Mouse (Mus musculus) liver, embryonic 12.5 days (tissue): ENCODE results near the gene Syce3. TPM values are rescaled to one million over a fixed set of nuclear protein-coding genes. Genes with fewer than 3 reads are reported as not detected.
A peak's percentile ranks its signal among the peaks of the same experiment; 100 is the strongest.
"Not testable (repeated sequence)": the region's sequence is repeated elsewhere in the genome, so short reads cannot be mapped to it uniquely, and the experiment has no call there.

Source experiments
- ATAC-seq: fragments of 200-750 bp; cut with Nextera tagmentation; 2 replicates; pipeline ENCODE4 v1.8.0; 2017; ENCODE audit warnings: moderate number of reproducible peaks, mild to moderate bottlenecking, moderate library complexity
- H3K27ac ChIP-seq: fragments of 300-500 bp; sonication (generic); 2 replicates; pipeline ENCODE4 v1.5.1; 2016; ENCODE audit warnings: mild to moderate bottlenecking
- H3K27me3 ChIP-seq: fragments of 300-500 bp; sonication (generic); replicated peaks from 2 replicates; pipeline ENCODE4 v1.6.1; 2016; ENCODE audit warnings: mild to moderate bottlenecking, moderate library complexity
- H3K36me3 ChIP-seq: fragments of 300-500 bp; sonication (generic); 2 replicates; pipeline ENCODE4 v1.6.1; 2016; ENCODE audit warnings: mild to moderate bottlenecking, moderate library complexity
- H3K4me1 ChIP-seq: fragments of 300-500 bp; sonication (generic); 2 replicates; pipeline ENCODE4 v1.6.1; 2016
- H3K4me2 ChIP-seq: fragments of 300-500 bp; sonication (generic); 2 replicates; pipeline ENCODE4 v1.6.1; 2016; ENCODE audit warnings: mild to moderate bottlenecking, moderate library complexity
- H3K4me3 ChIP-seq: fragments of 300-500 bp; sonication (generic); 2 replicates; pipeline ENCODE4 v1.5.1; 2016; ENCODE audit warnings: mild to moderate bottlenecking, moderate library complexity
- H3K9ac ChIP-seq: fragments of 300-500 bp; sonication (generic); 2 replicates; pipeline ENCODE4 v1.6.1; 2016; ENCODE audit warnings: mild to moderate bottlenecking, moderate library complexity
- H3K9me3 ChIP-seq: fragments of 300-500 bp; sonication (generic); replicated peaks from 2 replicates; pipeline ENCODE4 v1.6.1; 2016; ENCODE audit warnings: mild to moderate bottlenecking, moderate library complexity
- WGBS: fragments of 180-500 bp; shearing (Covaris S2); methylation state at CpG from one replicate; pipeline ENCODE4 v1.1.7; 2016; ENCODE audit not compliant: insufficient replicate concordance; 5-methylcytosine and 5-hydroxymethylcytosine counted together
- polyA plus RNA-seq: library from polyadenylated mRNA; unstranded; fragments of >200 nt; fragmentation: Nextera tagmentation; extraction: Ambion mirVana; gene quantifications from 2 replicates; pipeline ENCODE4 v1.2.1, GENCODE M21; 2016

The Syce3 gene
- polyA plus RNA-seq, 1 experiment from 2014 or later, result not detected

DNA sequence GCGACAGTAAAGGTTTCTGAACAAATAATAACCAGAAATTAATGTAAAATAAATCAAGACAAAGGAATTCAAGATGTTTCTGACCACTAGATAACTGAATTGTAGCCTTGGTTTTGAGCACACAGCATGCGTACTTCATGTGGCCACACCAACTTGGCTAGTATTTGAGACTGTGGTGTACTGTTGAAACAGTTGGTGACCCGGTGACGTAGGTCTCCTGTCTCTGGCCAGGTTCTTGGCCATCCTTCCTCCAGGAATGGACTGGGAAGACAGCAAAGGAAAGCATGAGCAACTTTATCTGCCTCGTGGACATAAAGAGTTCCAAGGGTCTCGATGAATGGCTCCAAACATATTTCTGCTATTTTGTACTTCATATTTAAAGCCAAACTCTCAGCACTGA lies 21.5 kb upstream of the Syce3 start:
- 87% methylated on average over 6 of the region's 6 CpGs for WGBS
- no peak overlapping the region for H3K4me2 ChIP-seq
- H3K27ac ChIP-seq, result no peak overlapping the region
- ATAC-seq, result no peak
- H3K4me3 ChIP-seq, result no peak overlapping the region
- peaks cover 12% of the 10 kb centered on the region for H3K36me3 ChIP-seq
- no peak overlapping the region for H3K9ac ChIP-seq
- H3K27me3 ChIP-seq, result 0 out of 2 replicates have a peak, but pooled peaks cover 5% of the 10 kb centered on the region
- H3K4me1 ChIP-seq, result peaks cover 39% of the 10 kb centered on the region
- no peaks in the 10 kb centered on the region for H3K9me3 ChIP-seq

DNA sequence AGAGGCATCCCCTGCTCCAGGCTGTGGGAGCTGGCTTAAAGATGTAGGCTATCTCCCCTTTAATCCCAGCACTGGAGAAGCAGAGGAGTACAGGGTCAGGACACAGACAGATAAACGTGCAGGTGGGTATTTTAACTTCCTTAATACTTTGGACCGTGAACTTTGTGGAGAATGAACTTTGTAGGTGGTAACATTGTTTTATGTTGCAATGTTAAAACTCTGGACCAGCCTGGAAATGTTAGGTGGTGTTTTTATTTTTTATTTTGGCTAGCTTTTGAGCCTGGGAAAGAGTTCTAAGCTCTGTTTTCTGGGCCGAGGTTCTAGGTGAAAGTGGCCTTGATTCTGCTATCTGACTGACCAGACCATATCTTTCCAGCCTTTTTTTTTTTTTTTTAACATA lies 21.0 kb upstream of the Syce3 start:
- Histone ChIP-seq H3K4me2 (peak overlapping the region; percentile 91), H3K27me3 (0 out of 2 replicates have a peak, but pooled peaks cover 5% of the 10 kb centered on the region), H3K36me3 (peaks cover 18% of the 10 kb centered on the region), H3K9ac (no peak overlapping the region), H3K4me1 (peaks cover 42% of the 10 kb centered on the region), H3K9me3 (no peaks in the 10 kb centered on the region), H3K27ac (no peak overlapping the region), H3K4me3 (peak overlapping the region; percentile 84)
- ATAC-seq, result no peak
- WGBS, result 62% methylated on average over 3 of the region's 3 CpGs

DNA sequence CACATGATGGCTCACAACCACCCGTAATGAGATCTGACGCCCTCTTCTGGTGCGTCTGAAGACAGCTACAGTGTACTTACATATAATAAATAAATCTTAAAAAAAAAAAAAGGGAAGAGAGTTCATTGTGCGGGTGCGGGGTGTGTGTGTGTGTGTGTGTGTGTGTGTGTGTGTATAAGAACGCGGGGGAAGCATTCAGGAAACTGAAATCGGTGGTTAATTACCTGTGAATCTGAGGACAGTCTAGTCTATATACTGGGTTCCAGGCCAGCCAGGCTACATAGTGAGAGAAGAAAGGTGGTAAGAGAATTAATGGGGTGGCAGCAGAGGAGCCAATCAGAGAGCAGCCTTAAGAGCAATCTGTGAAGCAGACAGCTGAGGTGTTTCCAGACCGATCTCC lies 20.5 kb upstream of the Syce3 start:
- not testable (repeated sequence) for H3K9me3 ChIP-seq, ATAC-seq, H3K27me3 ChIP-seq, H3K9ac ChIP-seq
- H3K4me3 ChIP-seq, result peak overlapping the region; percentile 84
- peaks cover 23% of the 10 kb centered on the region for H3K36me3 ChIP-seq
- peak overlapping the region; percentile 91 for H3K4me2 ChIP-seq
- H3K4me1 ChIP-seq, result peaks cover 43% of the 10 kb centered on the region
- peak overlapping the region; percentile 100; the same call in 1 of the 2 replicates for H3K27ac ChIP-seq
- 76% methylated on average over 9 of the region's 9 CpGs for WGBS

DNA sequence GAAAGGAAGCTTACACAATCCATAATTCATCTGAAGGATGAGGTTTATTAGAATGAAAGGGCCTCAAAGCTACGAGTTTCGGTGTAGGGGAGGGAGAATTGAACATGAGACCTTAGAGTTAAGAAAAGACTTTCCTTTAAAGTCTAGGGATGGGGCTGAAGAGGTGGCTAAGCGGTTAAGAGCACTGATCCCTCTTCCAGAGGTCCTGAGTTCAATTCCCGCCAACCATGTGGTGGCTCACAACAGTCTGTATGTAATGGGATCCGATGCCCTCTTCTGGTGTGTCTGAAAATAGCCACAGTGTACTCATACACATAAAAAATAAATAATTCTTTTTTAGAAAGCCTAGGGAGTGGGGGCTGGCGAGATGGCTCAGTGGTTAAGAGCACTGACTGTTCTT lies 20.0 kb upstream of the Syce3 start:
- Histone ChIP-seq H3K27me3 (no peaks in the 10 kb centered on the region), H3K36me3 (peaks cover 27% of the 10 kb centered on the region), H3K4me1 (peaks cover 48% of the 10 kb centered on the region), H3K9me3 (no peaks in the 10 kb centered on the region), H3K4me3 (peak overlapping the region; percentile 84), H3K9ac (peak overlapping the region; percentile 88), H3K4me2 (peak overlapping the region; percentile 91), H3K27ac (peak overlapping the region; percentile 100)
- 33% methylated on average over 6 of the region's 6 CpGs for whole genome bisulfite sequencing
- ATAC-seq, result no peak

DNA sequence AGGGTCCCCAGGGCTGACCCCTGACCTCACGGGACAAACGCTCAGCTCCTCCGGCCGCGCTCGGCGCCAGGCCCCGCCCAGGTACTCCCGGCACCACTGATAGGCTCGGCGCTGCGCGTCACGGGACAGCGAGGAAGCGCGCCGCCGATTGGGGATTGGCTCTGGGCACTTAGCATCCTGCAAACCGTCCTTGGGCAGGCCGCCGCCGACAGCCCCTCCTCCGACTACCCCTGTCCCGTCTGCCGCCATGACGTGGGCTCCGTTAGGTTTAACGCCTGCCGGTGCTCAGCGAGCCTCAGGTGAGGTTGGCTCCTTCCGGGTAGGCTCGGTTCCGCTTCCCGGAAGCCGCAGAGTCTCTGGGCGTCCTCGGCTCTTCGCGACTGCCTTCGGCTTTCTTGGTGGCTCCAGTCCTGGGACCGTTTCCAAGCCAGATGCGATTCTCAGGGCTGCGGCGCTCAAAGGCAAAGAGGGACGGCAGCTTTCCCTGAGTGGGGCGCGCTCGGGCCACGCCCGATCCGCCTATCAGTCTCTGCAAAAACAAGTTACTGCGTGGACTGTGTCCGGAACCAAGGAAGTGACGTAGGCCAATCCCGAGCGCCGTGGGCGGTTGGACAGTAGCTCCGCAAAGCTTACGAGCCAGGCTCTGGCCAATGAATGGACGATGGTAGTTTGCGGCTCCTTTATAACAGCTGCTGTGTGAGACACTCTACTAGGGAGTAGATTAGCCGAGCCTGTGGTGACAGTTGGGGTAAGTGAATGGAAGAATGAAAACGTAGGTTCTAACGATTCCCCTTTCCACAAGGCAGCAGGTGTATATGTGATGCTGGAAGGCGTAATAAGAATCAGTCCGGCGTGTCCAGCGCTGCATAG lies 19.3 kb upstream of the Syce3 start, which contains the start of the genes C730034F03Rik, Gm44502 and Chkb:
C730034F03Rik (plus strand) TSS at position 238 of the 870 bp plus-strand sequence.
Gm44502 (minus strand) TSS at position 345 of the 870 bp plus-strand sequence.
Chkb (minus strand) TSS at position 557 of the 870 bp plus-strand sequence.
- peak within 1 kb of the TSS; percentile 88 for H3K9ac ChIP-seq
- H3K4me1 ChIP-seq, result peaks cover 53% of the 10 kb centered on the region

DNA sequence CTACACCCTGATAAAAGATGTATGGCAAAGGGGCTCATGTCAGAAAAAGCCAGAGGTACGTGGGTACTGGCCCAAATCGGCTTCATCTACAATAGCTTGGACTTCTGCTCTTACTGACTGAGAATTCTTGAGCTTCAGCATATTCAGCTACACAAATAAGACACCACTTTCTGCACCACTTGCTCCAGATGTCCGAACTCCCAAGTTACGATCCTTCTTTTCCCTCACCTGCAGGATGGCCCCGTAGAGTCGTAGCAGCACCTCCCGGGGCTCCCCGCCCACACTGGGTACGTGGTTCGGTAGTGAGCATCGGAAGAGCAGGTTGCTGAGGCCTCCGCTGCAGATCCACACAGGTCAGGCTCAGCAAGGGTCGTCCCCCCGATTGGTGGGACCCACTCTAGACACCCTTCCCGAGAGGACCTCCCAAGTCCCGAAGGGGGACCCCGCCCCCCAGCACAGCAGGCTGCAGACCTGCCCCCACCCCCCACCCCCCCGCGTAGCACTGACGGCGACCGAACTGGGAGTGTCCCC lies 18.6 kb upstream of the Syce3 start:
- ATAC-seq, result peak; percentile 27
- Histone ChIP-seq H3K4me2 (peak overlapping the region; percentile 91), H3K9me3 (no peaks in the 10 kb centered on the region), H3K4me3 (peak overlapping the region; percentile 84), H3K36me3 (peaks cover 28% of the 10 kb centered on the region), H3K9ac (peak overlapping the region; percentile 88), H3K27ac (peak overlapping the region; percentile 100), H3K27me3 (no peaks in the 10 kb centered on the region), H3K4me1 (peaks cover 47% of the 10 kb centered on the region)
- WGBS, result 9% methylated on average over 22 of the region's 22 CpGs

More for the DNA sequence above, 19.3 kb upstream of the Syce3 start, which contains the start of the genes C730034F03Rik, Gm44502 and Chkb:
- H3K9me3 ChIP-seq, result no peaks in the 10 kb centered on the region
- H3K27me3 ChIP-seq, result no peaks in the 10 kb centered on the region
- H3K4me3 ChIP-seq, result peak within 1 kb of the TSS; percentile 84
- peak within 1 kb of the TSS; percentile 91 for H3K4me2 ChIP-seq
- under 1% methylated on average over 68 of the region's 70 CpGs for WGBS
- peak within 1 kb of the TSS; percentile 100 for H3K27ac ChIP-seq
- ATAC-seq, result peak; percentile 91
- peaks cover 28% of the 10 kb centered on the region for H3K36me3 ChIP-seq

DNA sequence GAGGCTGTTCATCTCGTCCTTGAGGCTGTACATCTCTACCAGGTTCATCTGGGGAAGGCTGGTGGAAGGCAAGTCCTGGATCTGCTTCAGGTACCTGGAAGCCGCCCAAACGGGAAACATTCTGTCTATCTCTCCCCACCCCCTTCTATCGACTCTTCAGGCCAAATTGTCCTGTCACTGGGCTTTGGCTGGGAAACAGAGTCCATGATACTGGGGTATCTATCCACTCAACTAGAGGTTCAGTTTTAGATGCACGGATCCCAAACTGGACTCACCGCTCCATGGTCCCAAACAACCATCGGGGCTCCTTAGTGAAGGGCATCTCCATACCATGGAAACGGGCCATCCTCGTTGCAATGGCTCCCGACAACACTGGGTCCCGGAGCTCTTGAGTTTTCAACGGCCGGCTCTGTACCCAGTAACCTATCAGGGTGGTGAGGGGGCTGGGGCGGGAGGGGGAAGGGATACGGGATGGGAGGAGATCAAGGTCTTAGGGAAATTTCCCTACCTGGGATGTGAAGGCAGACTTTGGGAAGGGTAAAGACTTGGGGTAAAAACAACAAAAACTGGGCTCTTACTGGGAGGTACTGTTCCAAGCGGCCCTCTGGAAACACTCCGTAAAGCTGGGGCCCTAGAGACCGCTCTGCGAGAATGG lies 18.0 kb upstream of the Syce3 start:
- Histone ChIP-seq H3K27me3 (no peaks in the 10 kb centered on the region), H3K9ac (peak overlapping the region; percentile 88), H3K4me3 (peak overlapping the region; percentile 84), H3K36me3 (peaks cover 28% of the 10 kb centered on the region), H3K9me3 (no peaks in the 10 kb centered on the region), H3K4me1 (peaks cover 44% of the 10 kb centered on the region), H3K4me2 (peak overlapping the region; percentile 91), H3K27ac (0 out of 2 replicates have a peak overlapping the region, but pooled peaks have one; percentile 100)
- no peak for ATAC-seq
- 81% methylated on average over 19 of the region's 19 CpGs for WGBS

DNA sequence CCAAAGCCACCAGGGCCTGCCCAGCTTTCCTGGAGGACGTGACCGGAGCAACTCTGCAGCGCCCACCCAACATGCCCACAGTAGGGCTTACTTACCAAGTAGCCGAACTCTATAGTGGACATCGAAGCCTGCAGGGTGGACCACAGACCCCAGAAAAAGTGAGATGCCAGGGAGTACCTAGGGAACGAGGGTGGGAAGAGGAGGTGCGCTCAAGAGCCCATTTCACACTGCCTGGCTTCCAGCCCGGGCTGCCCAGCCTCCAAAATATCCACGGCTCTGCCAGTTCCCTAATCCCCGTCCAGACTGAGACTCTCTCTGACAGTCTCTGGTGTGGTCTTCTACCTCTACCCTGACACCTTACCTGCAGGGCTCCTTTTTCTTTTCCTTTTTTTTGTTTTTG lies 16.4 kb upstream of the Syce3 start:
- WGBS, result 85% methylated on average over 10 of the region's 10 CpGs
- Histone ChIP-seq H3K9ac (no peak overlapping the region), H3K4me1 (peaks cover 41% of the 10 kb centered on the region), H3K9me3 (no peaks in the 10 kb centered on the region), H3K4me3 (no peak overlapping the region), H3K36me3 (peaks cover 28% of the 10 kb centered on the region), H3K4me2 (no peak overlapping the region), H3K27ac (no peak overlapping the region), H3K27me3 (no peaks in the 10 kb centered on the region)
- no peak for ATAC-seq

DNA sequence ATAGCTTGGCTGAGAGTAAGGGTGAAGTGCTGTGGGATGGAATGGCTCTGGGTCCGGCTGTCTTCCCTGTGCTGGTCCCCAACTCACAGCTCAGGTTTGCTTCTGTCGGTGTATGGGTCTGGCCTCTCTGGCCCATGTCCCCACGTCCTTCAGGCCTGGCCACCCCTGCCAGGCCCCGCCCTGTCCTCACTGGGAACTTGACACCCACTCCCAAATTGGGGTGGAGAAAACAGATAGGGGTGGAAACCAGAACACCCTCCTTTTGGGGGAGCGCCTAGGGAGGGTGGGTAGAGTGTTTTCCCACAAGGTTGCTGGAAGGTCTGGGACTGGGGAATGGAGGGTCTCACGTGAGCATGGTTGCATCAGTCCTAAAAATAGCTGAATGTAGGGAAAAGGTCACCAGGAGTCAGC lies 15.4 kb upstream of the Syce3 start, which contains the start of gene Cpt1b:
Cpt1b (minus strand) TSS at position 153 of the 411 bp plus-strand sequence.
- WGBS, result 58% methylated on average over 6 of the region's 6 CpGs
- Histone ChIP-seq H3K27ac (peak within 1 kb of the TSS; percentile 25), H3K4me3 (peak within 1 kb of the TSS; percentile 23), H3K9me3 (no peaks in the 10 kb centered on the region), H3K4me2 (peak within 1 kb of the TSS; percentile 45), H3K4me1 (peaks cover 32% of the 10 kb centered on the region), H3K36me3 (peaks cover 28% of the 10 kb centered on the region), H3K27me3 (no peaks in the 10 kb centered on the region), H3K9ac (peak within 1 kb of the TSS; percentile 1)
- no peak for ATAC-seq

DNA sequence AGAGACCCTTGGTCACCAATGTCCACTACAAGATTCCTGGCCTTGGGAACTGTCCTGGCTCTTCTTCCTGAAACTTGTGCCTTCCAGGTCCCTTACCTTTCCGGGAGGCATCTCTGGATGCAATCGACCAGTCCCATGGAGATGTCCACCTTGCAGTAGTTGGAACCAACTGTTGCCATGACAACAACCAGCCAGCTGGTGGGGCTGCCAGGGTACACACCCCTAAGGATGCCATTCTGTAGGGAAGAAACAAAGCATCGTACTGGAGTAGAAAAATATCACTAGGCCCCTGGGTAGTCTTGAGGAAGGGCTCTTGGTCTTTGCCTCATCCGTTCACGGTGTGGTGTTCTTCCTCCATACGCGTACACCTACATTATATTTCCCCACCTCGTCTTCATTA lies 14.3 kb upstream of the Syce3 start:
- H3K36me3 ChIP-seq, result peaks cover 37% of the 10 kb centered on the region
- no peak overlapping the region for H3K4me2 ChIP-seq
- no peak overlapping the region for H3K27ac ChIP-seq
- ATAC-seq, result no peak
- H3K9ac ChIP-seq, result no peak overlapping the region
- WGBS, result 74% methylated on average over 8 of the region's 8 CpGs
- no peaks in the 10 kb centered on the region for H3K9me3 ChIP-seq
- H3K4me3 ChIP-seq, result no peak overlapping the region
- H3K4me1 ChIP-seq, result peaks cover 26% of the 10 kb centered on the region
- no peaks in the 10 kb centered on the region for H3K27me3 ChIP-seq

DNA sequence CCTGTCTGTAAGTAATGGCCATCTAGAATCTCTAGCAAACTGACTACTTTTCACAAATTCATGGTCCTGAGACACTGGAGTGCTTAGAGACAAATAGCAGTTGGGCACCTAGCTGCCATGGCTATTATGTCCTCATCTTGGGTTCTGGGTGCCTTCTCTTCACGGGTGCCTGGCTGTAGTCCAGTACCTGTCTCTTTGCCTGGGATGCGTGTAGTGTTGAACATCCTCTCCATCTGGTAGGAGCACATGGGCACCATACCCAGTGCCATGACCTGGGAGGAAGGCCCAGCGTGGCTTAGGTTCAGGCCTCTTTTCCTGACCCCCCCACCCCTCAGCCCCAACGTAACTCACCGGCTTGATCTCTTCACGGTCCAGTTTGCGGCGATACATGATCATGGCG lies 11.6 kb upstream of the Syce3 start:
- no peak for ATAC-seq
- Histone ChIP-seq H3K4me2 (no peak overlapping the region), H3K4me1 (peaks cover 14% of the 10 kb centered on the region), H3K36me3 (peaks cover 45% of the 10 kb centered on the region), H3K27ac (no peak overlapping the region), H3K9ac (no peak overlapping the region), H3K4me3 (no peak overlapping the region), H3K9me3 (no peaks in the 10 kb centered on the region), H3K27me3 (no peaks in the 10 kb centered on the region)
- WGBS, result 89% methylated on average over 9 of the region's 9 CpGs
